Mouse (Mus musculus) left cerebral cortex, adult 8-10 months (tissue): ENCODE results near the gene Hmg20a. TPM values are rescaled to one million over a fixed set of nuclear protein-coding genes. Genes with fewer than 3 reads are reported as not detected.

Source experiments
- DNase-seq, 2 experiments: peaks; one replicate each; pipeline ENCODE4 v3.0.0; 2022; ENCODE audit warnings: low spot score in 2 of 2
- total RNA-seq, 4 experiments: library from RNA; stranded (reverse); gene quantifications; 2 replicates each; pipeline ENCODE4 v1.2.4; 2022

Gene Hmg20a
- total RNA-seq, 4 experiments from 2014 or later: 69.0 to 74.4 (median 70.9) TPM

DNA sequence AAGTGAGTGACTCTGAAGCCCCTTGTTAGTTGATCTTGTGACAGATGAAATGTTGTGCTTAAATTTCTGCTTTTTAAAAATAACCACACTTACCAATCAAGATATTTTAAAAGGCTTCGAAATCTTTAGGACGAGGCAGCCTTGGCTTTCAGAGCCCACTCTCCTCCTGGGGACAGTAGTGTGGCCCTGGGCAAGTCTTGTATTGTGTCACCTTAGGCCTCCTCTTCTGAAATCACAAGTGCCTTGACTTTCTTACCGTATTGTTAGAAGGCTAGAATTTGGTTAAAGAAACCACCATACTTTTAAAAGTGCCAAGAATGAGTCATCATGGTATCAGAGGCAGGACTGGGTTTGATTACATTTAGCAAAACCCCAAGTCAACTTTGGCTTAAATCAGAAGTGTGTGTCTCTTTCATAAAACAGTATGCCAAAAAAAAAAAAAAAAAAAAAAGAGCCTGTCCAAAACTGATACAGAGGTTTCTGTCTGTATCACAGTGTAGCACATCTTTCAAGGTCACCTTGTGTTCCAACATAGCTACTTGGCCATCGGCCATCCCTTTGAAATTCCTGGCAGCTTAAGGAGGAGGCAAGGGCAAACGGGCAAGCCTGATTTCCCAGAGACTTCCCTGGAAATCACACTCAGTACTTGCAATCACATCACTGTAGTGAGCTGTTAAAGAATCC, 78.9 kb downstream of the Hmg20a start:
- DNase-seq: no peak

DNA sequence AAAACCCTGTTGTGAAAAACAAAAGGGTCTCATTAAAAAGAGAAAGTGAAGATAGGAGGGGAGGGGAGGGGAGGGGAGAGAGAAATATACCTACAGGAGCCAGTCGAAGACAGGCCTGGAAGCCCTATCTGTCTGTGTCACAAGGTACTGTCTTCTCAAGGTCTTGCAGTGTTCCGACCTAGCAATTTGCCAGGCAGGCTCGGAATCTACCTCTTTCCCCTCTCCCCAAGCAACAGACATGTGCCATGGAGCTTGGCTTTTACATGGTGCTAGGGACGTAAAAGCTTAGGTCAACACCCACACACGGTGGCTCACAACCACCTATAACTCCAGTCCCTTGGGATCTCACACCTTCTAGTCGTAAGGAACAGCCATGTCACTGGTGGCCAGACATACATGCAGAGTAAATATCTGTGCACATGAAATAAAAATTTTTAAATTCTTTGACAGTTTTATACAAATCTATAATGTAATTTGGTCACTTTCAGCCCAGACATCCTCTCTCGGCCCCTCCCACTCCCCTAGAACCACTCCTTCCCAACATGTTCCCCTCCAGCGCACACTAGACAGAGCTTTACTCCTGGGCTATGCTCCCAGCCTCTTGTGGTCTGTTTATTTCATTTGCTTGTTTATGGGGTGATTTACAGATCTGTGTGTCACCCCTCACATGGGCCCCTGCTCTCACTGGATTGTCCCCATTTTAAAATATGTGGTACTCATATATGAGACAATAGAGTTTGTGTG, 81.1 kb downstream of the Hmg20a start:
- DNase-seq: no peak

DNA sequence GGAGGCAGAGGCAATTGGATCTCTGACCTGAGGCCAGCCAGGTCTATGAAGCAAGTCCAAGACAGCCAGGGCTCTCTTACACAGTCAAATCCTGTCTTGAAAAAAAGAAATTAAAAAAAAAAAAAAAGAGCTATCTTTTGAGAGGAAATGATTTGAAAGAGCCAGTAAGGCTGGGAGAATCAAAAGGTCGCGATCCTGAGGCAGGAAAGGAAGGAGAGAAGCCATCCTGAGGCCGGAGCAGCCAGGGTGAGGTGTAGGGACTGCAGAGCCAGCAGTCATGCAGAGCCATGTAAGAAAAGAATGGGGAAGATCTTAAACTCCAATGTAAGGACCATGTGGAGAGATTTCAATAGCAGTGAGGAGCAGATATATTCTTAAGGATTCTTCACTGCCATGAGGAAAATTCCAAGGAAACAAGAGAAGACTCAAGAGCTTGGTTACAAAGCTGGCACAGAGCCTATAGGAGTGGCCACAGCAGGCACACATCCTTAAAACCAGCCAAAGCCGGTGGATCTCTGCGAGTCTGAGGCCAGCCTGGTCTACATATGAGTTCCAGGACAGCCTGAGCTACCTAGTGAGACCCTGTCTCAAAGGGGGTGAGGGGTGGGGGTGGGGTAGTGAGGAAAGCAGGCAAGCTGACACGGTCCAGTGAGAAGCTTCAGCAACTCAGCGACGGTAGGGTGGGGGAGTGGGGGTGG, 82.6 kb downstream of the Hmg20a start:
- no peak for DNase-seq

DNA sequence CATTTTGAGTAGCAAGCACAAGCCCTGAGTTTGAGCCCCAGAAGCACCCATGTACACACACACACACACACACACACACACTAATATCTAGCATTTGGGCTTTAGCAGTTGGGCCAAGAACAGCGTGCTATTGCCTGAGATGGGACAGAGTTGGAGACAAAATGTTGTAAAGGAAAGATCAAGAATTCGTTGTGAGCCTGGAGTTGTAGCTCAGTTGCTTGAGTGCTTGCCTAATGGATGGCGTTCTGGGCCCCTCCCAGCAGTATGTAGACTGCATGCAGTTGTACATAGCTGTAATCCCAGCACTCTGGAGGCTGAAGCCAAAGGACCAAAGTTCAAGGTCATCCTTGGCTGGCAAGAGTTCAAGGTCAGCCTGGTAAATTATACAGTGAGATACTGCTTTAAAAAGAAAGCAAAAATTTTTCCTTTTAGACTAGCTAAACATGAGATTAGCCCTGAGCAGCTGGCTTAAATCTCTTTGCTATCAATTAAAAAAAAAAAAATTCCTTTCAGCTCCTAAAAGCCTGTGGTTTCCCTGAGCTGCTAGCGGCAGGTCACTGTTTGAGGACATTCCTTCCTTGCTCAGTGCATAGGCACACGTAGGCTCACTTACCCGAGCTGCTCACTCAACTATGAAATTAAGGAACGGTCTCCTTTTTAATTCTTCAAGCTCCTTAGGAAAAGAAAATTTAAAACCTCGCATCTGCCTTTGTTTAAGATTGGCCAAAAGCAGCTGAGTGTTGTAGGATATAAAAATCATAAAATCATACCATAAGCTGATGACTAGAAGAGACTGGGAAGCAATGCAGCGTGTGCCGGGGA, 83.5 kb downstream of the Hmg20a start:
- no peak for DNase-seq

DNA sequence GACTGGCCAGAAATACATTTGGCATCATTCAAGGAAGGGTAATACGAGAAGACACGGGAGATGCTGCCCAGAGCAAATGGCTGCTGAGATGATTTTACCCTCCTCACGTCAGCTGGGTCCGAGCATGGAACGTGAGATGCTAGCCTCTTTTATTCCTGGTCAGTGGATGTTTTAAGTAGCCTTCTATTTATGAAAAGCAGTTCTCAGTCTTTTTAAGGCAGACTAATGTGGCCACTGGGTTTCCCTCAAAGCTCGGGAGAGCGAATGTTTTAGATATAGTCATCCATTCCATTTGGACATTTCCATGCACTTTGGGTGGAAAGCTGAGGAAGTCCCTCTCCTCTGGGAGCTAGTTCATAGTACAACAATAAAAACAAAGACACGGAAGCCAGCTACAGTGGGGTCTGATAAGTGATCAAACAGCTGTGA, 84.1 kb downstream of the Hmg20a start:
- DNase-seq: no peak

DNA sequence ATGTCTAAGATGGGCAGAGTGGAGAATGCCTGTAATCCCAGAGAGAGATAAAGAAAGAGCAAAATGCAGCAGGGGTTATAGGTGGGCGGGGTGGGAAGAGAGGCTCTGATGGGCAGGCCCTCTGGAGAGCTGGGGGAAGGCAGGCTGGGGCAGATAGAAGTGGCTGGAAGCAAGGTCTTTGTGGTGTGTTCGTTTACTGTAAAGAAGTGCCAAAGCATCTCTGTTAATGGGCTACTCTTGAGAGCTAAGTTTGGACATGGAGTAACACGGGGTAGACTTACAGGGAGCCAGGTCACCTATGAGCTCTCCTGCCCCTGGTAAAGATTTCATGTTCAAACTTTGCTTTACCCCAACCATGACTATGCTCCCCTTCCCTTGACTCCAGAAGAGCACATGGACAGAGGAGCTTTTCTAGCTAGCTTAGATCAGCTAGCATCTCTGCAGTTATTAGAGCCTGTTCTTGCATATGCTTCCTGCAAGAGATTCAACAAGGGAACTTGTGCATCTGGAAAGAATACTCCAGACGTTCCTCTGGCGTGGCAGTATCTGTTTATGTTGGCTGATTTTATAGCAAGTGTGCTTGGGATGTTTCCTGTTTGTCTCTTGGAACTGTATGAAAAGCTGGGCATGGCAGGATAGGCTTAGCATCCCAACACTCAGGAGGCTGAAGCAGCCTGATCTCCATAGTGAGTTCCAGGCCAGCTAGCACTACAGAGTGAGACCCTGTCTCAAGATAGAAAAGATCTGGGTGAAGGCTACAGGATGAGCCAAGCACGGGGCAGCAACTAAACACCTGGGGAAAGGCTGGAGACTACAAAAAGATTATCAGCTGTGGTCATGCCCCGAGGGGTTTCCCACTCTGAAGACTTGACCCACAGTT, 85.5 kb downstream of the Hmg20a start:
- no peak for DNase-seq

DNA sequence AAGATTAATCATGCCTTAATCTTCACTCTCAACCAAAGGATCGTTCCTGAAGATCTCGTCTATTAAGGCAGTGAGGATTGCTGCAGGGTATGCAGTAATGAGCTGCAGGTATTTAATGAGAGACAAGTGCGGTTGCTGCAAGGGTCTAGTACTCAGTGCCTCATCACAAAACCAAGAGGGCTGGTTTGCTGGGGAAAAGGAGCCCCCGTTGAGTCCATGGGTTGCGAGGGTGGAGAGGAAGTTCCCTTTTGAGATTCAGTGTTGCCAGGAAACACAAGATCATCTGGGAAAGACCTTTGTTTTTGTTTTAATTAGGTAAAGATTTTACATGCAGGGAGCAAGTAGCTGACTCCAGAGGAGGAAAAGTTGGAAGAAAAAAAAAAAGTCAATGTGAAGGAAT, 86.1 kb downstream of the Hmg20a start:
- DNase-seq: no peak

DNA sequence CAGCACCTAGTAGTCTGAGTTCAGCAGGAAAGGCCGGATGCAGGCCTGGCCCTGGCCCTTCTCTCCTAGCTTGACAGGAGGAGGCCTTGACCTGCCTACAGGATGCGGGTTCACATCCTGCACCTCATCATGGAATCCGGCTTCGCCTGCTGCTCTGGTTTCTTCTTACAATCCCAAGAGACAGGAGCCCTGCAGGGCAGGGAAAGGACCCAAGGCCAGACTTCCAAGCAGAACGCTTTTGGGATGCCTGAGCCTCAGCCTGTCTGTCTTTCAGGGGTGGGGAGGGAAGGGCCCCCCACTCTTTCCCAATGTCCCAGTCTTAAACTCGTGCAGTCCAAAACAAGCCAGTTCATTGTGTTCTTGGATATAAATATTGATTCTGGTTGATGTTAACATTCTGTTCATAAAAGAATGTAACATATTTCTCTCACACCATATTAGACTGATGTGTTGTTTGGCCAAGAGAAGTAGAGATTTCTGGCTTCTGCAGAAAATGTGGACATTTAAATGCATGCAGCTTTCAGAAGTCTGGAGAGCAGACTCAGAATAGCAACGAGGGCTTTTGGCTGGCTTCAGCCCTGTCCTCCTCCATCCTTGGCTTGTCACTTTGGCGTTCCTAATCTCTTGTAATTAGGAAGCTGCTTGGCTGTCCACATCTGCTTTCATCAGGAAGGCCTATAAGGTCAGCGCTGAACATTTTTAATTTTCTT, 86.8 kb downstream of the Hmg20a start:
- no peak for DNase-seq

DNA sequence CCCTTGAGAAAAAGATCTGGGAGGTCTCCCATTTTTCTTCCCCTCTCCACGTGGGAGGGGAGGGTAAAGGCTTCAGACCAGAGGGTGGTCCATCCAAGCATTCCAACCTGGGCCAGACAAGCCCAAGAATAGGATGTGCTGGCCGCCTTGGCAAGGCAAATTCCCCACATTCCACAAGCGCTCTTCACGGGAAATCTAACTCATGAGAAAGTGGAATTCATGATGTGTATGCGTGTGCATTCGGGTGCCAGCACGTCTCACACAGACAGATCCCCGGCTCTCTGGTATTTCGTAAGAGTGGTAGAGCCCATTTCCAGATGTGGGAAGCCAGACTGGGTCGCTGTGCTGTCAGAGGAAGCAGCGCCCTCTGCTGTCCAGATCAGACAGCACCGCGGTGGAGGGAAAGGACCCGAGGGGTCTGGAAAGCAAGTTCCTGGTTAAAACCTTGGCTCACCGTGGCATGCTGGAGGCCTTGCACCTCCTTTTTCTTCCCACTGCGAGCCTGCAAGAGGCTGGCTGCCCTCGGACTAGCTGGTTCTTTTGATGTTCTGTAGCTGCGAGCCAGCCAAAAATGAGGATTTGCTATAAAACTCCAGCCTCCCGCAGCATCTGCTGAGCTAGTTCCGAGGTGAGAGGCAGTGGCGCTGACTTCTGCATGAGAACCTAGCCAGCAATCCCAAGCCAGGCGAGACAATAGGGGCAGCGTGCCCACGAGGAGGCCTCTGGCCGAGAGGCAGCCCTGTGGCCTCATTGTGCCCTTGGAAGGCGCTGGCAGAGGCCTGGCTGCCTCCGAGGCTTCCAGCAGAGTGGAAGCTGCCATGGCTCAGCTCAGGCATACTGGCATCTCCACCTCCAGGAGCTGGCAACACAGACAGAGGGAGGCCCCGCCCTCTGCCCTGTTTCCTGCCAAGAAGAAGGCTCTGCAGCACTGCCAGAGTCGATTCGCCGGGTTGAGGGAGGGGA, 87.7 kb downstream of the Hmg20a start:
- peak; percentile 86 to 91 for DNase-seq

DNA sequence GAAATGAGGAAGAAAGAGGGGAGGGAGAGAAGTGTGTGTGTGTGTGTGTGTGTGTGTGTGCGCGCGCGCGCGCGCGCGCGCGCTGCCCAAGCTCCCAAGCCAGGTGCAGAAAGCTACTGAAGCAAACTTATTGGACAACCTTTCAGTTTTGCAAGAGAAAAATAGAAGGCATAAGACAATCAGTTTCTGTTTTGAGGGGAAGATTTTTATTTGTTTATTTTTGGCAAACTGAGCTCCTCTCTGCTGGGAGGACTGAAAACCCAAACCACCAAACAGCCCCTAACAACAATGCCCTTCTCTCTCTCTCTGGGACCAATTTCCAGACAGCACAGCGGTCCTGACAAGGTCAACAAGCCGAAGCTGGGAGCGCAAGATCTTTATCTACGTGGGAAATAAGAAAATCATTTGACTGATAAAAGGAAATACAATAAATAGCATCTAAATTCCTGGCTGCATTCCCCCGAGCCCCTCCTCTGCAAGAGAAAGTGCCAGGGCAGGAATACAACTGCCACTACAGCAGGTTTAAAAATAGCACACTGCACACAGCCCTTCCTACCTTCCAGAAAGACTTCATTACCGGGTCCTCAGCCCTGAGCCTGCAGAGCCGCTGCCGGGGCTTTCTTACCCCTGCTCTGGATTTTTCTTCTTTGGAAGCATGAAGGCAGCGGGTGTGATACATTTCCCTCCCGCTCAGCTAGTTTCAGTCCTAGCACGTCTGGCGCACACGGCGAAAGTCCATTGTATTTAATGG, 88.7 kb downstream of the Hmg20a start:
- DNase-seq: peak in 1 of 2 experiments; percentile 29

DNA sequence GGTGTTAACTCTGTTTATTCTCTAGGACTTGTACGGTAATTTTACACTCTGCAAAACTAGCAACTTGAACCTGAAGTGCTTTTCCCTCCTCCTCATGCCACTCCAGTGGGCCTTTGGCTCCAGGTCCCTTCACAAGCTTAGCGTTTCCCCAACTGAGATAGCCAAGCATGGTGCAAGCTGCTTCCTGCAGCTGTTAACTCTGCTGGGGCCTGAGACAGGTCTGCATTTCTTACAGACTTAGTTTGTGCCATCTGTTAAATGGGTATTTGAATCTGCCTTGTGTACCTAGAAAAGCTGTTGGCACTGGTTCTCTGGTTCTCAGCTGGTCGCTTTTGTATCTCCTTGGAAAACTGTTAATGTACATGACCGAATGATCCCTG, 89.3 kb downstream of the Hmg20a start:
- no peak for DNase-seq

DNA sequence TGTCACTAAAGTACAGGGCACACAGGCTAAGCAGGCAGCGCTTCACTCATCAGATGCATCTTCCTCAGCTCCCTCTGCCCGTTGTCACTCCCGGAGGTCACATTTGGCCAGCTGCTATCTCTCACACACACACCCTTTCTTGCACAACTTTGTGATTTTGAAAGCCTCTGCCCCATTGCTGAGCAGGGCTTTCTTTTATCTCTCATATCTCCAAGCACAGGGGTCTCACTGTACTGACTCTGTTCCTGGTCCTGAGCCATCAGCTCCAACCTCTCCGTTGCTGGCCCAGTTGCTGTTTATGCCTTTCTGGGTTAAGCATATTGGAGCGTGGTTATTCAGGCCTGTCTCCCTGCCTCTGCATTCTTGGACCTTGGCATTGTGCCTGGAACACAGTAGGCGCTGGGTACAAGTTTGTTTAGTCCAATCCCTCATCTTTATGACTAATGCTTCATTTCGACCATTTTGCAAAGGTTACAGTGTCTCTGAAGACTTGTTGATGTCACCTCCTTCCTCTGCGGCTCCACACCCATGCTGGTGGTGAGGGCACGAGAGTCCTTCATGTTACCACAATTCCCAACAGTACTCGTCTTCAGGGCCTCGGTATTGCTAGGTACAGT, 90.5 kb downstream of the Hmg20a start:
- DNase-seq: no peak

DNA sequence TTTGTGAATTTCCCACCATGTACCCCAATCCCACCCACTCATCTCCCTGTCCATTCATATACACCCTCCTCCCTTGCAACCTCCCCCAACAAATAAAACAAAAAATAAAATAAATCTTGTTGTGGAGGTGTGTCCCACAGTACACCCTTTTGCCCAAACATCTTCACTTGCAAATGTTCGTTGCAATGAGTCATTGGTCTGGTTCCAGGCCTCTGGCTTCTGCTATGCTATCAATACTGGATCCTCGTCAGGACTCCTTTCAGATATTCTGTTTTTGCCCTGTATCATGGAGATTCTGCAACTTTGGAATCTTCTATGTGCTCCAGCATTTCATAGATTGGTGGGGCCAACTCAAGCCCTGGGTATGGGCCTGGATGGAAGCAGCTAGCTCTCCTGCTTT, 91.9 kb downstream of the Hmg20a start:
- DNase-seq: no peak

DNA sequence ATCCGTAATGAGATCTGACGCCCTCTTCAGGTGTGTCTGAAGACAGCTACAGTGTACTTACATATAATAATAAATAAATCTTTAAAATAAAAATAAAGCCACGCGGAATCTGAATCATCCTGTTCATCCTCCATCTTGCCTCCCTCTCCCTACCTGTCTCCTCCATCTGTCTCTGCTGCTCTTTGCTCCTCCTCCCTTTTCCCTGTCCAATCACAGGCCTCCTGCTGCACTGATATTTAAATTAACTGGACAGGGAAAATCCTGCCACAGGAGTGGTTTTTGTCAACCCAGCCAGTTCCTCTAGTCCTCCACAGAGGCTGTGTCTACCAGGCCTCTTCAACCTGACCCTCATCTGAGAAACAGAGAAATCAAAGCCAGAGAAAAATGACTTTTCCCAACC, 94.1 kb downstream of the Hmg20a start:
- no peak for DNase-seq

DNA sequence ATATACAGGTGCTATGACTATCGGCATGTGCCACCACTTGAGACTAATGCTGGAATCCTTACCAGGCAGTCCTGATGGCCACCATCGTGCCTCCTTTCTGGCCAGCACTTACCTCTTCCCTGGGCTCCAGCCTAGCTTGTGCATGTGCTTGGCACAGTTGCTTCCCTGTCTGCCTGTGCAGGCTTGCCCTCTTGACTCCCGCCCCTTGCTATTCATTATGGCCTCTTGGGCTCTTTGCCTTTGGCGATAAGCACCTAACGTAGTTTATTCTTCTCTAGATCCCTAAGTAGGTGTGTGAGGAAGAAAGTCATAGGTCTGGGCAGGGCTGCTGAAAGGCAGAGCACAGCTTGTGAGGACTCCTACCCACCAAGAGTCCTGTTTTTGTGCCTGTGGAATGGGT, 96.7 kb downstream of the Hmg20a start:
- DNase-seq: no peak

DNA sequence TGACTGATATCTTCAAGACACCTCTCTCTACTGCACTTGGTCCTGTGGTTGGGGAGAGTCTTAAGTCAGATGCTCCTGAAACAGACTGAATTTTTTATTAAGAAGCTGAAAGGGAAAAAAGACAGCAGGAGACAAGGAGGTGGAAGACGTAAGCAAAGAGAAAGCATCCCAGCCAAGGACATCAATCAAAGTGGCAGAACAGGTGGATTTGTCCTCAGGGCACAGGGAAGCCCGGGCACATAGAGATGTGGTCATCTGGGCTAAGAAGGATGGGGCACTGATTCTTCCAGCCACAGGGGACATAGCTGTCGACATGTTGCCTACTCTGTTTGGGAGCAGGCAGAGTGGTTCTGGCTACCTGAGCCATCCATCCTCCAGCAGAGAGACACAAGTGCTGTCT, 97.8 kb downstream of the Hmg20a start:
- no peak for DNase-seq

DNA sequence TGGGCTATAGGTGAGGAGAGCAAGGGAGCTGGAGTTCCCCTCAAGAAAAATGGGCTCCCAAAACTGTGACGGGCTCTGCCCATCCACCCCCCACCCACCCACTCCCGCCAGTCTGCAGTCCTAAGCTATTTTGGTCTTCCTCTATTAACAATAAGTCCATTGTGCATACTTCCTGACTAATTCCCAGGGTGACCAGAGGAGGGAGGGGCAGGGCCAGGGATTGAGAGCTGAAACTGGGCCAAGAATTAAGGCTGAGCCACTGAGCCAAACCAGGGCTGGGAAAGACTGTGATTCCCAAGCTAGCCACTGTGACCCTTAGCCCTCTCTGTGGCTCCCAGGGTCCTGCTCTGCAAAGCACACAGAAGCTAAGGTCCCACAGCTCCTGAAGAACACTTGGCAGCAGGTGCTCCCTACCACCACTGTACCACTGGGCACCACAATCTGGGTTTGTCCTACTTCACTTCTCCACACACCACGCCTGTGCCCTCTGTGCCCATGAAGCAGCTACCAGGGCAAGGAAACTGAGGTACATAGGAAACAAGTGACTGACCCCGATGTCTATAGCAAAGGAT, 98.4 kb downstream of the Hmg20a start:
- no peak for DNase-seq
